Mouse (Mus musculus) megakaryocyte, embryonic 14.5 days (primary cell): ENCODE data around the gene Gm12794.
"Not testable (repeated sequence)": the region's sequence is repeated elsewhere in the genome, so short reads cannot be mapped to it uniquely, and the experiment has no call there.

Experiments used
- FLI1 ChIP-seq: IDR thresholded peaks from 2 replicates; pipeline ENCODE4 v1.6.1; 2012; ENCODE audit warnings: low read length, inconsistent platforms, mixed read lengths
- GATA1 ChIP-seq: IDR thresholded peaks from 3 replicates; pipeline ENCODE4 v1.6.1; 2012; ENCODE audit warnings: mixed read lengths, low read length, inconsistent platforms, borderline replicate concordance

DNA sequence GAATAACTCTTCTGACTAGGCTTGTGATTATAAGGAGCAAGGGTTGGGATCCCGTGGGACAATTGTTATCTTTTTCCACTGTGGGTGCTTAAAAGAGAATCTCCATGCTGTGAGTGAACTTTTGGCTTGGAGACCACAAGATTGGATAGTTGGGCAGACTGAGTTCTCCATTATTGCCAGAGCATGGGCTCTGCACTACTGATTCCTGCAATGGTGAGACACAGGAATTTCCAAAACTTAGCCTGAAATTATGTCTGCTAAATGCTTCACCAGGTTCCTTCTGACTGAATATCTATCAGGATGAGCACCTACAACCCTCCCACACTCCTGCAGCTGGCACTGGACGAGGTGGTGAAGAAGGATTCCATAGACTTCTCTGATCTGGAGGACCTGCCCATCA, at the start of gene Gm12794:
- TF ChIP-seq FLI1, GATA1: not testable (repeated sequence)
